ENCODE assay signal across 17 mouse cellular contexts in genomic region chr2:43254709-43255108, GRCm38 (mm10).
"Had no signal": no experiment of that assay in that cellular context is flagged by ENCODE, and none has a peak within 500 bp of the region (broad histone marks: within the 10 kb centered on the region; RNA-seq: fewer than 3 reads in every experiment).

No protein-coding gene starts in this region.

- ATAC-seq: midbrain, embryonic 16.5 days had no signal

- H3K27me3 ChIP-seq: midbrain, embryonic 12.5 days; neural tube, embryonic 13.5 days; neural tube, embryonic 15.5 days; stomach, embryonic 15.5 days had no signal

- H3K4me1 ChIP-seq: midbrain, embryonic 10.5 days; midbrain, embryonic 12.5 days; neural tube, embryonic 13.5 days; neural tube, embryonic 15.5 days; stomach, embryonic 15.5 days had no signal

- H3K36me3 ChIP-seq: midbrain, embryonic 10.5 days; midbrain, embryonic 12.5 days; neural tube, embryonic 13.5 days; neural tube, embryonic 15.5 days; stomach, embryonic 15.5 days had no signal

- H3K9me3 ChIP-seq: midbrain, embryonic 10.5 days; midbrain, embryonic 12.5 days; neural tube, embryonic 13.5 days; neural tube, embryonic 15.5 days; stomach, embryonic 15.5 days had no signal

- H3K9ac ChIP-seq: lung, embryonic 14.5 days; midbrain, embryonic 12.5 days; neural tube, embryonic 13.5 days; neural tube, embryonic 15.5 days; stomach, embryonic 15.5 days had no signal

- DNase-seq: lung, adult 18-20 months; lung, embryonic 14.5 days; lung, postnatal 10 days; lung, postnatal 4 days; midbrain, embryonic 14.5 days; right cerebral cortex, postnatal 14 days; thymus, adult 2 months; thymus, postnatal 25 days; thymus, postnatal 4 days had no signal

- H3K4me3 ChIP-seq: midbrain, embryonic 10.5 days; midbrain, embryonic 12.5 days; myocyte; neural tube, embryonic 13.5 days; neural tube, embryonic 15.5 days; stomach, embryonic 15.5 days had no signal

- H3K4me2 ChIP-seq: lung, embryonic 14.5 days; midbrain, embryonic 12.5 days; neural tube, embryonic 13.5 days; neural tube, embryonic 15.5 days; stomach, embryonic 15.5 days had no signal

- H3K27ac ChIP-seq: midbrain, embryonic 10.5 days; midbrain, embryonic 12.5 days; neural tube, embryonic 13.5 days; neural tube, embryonic 15.5 days; stomach, embryonic 15.5 days; stomach, postnatal 0 days had no signal
